Mouse (Mus musculus) brain, embryonic 14.5 days (tissue): ENCODE data around the gene Kcnk5. TPM values are rescaled to one million over a fixed set of nuclear protein-coding genes. Genes with fewer than 3 reads are reported as not detected.

Experiments
- DNase-seq: peaks from one replicate; pipeline ENCODE4 v3.0.0-alpha.2; 2011; ENCODE audit warnings: low read depth
- CTCF ChIP-seq: fragments of 200-500 bp; IDR thresholded peaks from 2 replicates; pipeline ENCODE4 v1.5.1; 2012; ENCODE audit warnings: inconsistent platforms, mild to moderate bottlenecking, moderate library complexity, borderline replicate concordance; ENCODE audit not compliant: insufficient read depth, insufficient read length; ENCODE audit errors: extremely low read depth
- POLR2A ChIP-seq: fragments of 200-500 bp; IDR thresholded peaks from 2 replicates; pipeline ENCODE4 v1.6.1; 2012; ENCODE audit warnings: mild to moderate bottlenecking, inconsistent platforms, borderline replicate concordance; ENCODE audit not compliant: poor library complexity, insufficient read depth, insufficient read length, severe bottlenecking; ENCODE audit errors: extremely low read depth
- polyA plus RNA-seq: library from polyadenylated mRNA; depleted of rRNA; stranded (reverse); fragments of >200 nt; gene quantifications from 2 replicates; pipeline ENCODE4 v1.2.3, GENCODE M21; 2012; rRNA removed

The Kcnk5 gene
- polyA plus RNA-seq: 1.5 and 2.5 TPM in 2 replicates

- peak; percentile 94 for DNase-seq
- TF ChIP-seq CTCF (no peak), POLR2A (peak; percentile 66; the same call in 1 of the 2 replicates)
Observed at GRCm38 (mm10) chr14:20181466-20181921, at the start of gene Kcnk5. Kcnk5 (minus strand) TSS chr14:20181809.

- TF ChIP-seq CTCF (no peak), POLR2A (no peak)
- no peak for DNase-seq
Observed at GRCm38 (mm10) chr14:20230063-20230491, 48.5 kb upstream of the Kcnk5 start.

GRCm38 (mm10) chr14:20229437-20229836 lies 47.8 kb upstream of the Kcnk5 start:
- TF ChIP-seq CTCF (no peak), POLR2A (no peak)
- DNase-seq: no peak

- DNase-seq: no peak
- TF ChIP-seq POLR2A: no peak
- TF ChIP-seq CTCF: no peak
Observed at GRCm38 (mm10) chr14:20228336-20228735, 46.7 kb upstream of the Kcnk5 start.

- TF ChIP-seq POLR2A: no peak
- TF ChIP-seq CTCF: no peak
- no peak for DNase-seq
Observed at GRCm38 (mm10) chr14:20226982-20227381, 45.4 kb upstream of the Kcnk5 start.

GRCm38 (mm10) chr14:20226488-20226887 lies 44.9 kb upstream of the Kcnk5 start:
- TF ChIP-seq POLR2A: no peak
- no peak for TF ChIP-seq CTCF

GRCm38 (mm10) chr14:20225525-20225924 lies 43.9 kb upstream of the Kcnk5 start:
- DNase-seq: peak; percentile 93
- TF ChIP-seq CTCF: no peak
- no peak for TF ChIP-seq POLR2A

More at GRCm38 (mm10) chr14:20226488-20226887, 44.9 kb upstream of the Kcnk5 start:
- peak; percentile 16 for DNase-seq

- peak; percentile 69 for DNase-seq
- no peak for TF ChIP-seq POLR2A
- no peak for TF ChIP-seq CTCF
Observed at GRCm38 (mm10) chr14:20224576-20225218, 43.1 kb upstream of the Kcnk5 start.

GRCm38 (mm10) chr14:20224163-20224562 lies 42.6 kb upstream of the Kcnk5 start:
- TF ChIP-seq CTCF (no peak), POLR2A (no peak)
- DNase-seq: peak; percentile 86

- no peak for TF ChIP-seq POLR2A
- no peak for TF ChIP-seq CTCF
- no peak for DNase-seq
Observed at GRCm38 (mm10) chr14:20223253-20223652, 41.6 kb upstream of the Kcnk5 start.

- DNase-seq: peak; percentile 12
- no peak for TF ChIP-seq POLR2A
- no peak for TF ChIP-seq CTCF
Observed at GRCm38 (mm10) chr14:20221083-20221482, 39.5 kb upstream of the Kcnk5 start.

GRCm38 (mm10) chr14:20219849-20220248 lies 38.2 kb upstream of the Kcnk5 start:
- TF ChIP-seq CTCF: no peak
- no peak for TF ChIP-seq POLR2A
- DNase-seq: no peak
